ENCODE assay signal across 17 mouse cellular contexts in the genomic region with DNA sequence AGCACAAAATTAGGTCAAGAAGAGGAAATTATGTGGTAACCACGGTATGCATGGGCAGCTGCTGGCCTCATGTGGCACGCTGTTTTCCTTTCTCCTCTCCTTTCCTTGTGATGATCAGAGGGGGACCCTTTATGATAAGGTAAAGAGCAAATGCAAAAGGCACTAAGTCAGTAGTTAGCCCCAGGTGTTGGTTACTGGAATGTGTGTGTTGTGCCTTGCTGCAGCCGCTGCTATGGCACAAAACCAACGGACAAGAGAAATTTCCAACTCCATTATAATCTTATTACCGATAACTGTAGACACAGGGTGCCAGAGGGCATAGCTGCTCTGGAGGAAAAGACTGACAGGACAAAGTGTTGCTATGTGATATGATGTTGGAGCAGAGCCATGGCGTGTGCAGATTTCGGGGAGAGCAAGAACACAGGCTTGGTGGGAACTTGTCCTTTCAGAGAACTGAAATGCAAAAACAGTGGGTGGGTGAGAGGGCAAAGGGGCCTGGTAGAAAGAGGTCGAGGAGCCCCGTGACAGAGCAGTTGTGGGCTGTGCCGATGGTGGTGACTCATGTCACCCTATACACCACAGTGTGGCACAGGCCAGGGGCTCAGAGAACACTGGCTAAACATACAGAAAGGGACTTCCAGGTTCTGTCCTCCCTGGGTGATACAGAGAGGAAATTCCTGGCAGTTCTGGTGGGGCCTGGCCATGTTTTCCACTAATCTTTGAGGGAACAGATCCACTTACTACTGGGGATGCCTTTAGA. TPM values are rescaled to one million over a fixed set of nuclear protein-coding genes. Genes with fewer than 3 reads are reported as not detected.
DNase-seq lines count a peak whose midpoint lies in the region; ATAC-seq and TF ChIP-seq lines count a peak whose summit lies in the region.
"Had no signal": no experiment of that assay in that cellular context is flagged by ENCODE, and none has a peak within 500 bp of the region (broad histone marks: within the 10 kb centered on the region; RNA-seq: fewer than 3 reads in every experiment).

Aldh3a1 (plus strand) TSS at position 51 of the 760 bp plus-strand sequence.

- peaks cover 29% of the 10 kb centered on the region for H3K4me1 ChIP-seq in heart, embryonic 15.5 days (replicated peaks)
- peaks cover 18% of the 10 kb centered on the region for H3K4me1 ChIP-seq in limb, embryonic 14.5 days (ENCODE audit: control insufficient read depth, insufficient read depth, low read length)
- H3K4me1 ChIP-seq: midbrain, embryonic 15.5 days had no signal

- ATAC-seq in heart, embryonic 15.5 days (replicated peaks; ENCODE audit: insufficient number of reproducible peaks, insufficient read depth, low FRiP score, low read depth), result peak; percentile 65
- ATAC-seq in limb, embryonic 14.5 days (ENCODE audit: low FRiP score, low read depth), result no peak
- ATAC-seq: activated CD4-positive, CD25-positive, alpha-beta regulatory T cell, adult 4 months; hindbrain, embryonic 16.5 days; midbrain, embryonic 15.5 days had no signal

- H3K27ac ChIP-seq in heart, embryonic 15.5 days, result peak within 1 kb of the TSS; percentile 45
- no peak within 1 kb of the TSS for H3K27ac ChIP-seq in limb, embryonic 14.5 days (replicated peaks; ENCODE audit: low read depth, low read length)
- H3K27ac ChIP-seq: embryonic facial prominence, embryonic 12.5 days; midbrain, embryonic 15.5 days had no signal

- no peak within 1 kb of the TSS for H3K4me3 ChIP-seq in heart, embryonic 15.5 days
- no peak within 1 kb of the TSS for H3K4me3 ChIP-seq in C2C12 (ENCODE audit: insufficient read depth, poor library complexity, severe bottlenecking)
- no peak within 1 kb of the TSS for H3K4me3 ChIP-seq in limb, embryonic 14.5 days (replicated peaks; ENCODE audit: low read length)
- H3K4me3 ChIP-seq: embryonic facial prominence, embryonic 12.5 days; midbrain, embryonic 15.5 days had no signal

- no peaks in the 10 kb centered on the region for H3K36me3 ChIP-seq in heart, embryonic 15.5 days
- no peaks in the 10 kb centered on the region for H3K36me3 ChIP-seq in C2C12 (ENCODE audit: control insufficient read depth, insufficient read depth)
- no peaks in the 10 kb centered on the region for H3K36me3 ChIP-seq in limb, embryonic 14.5 days (ENCODE audit: control insufficient read depth, insufficient read depth, low read length)
- H3K36me3 ChIP-seq: embryonic facial prominence, embryonic 12.5 days; midbrain, embryonic 15.5 days had no signal

- H3K9me3 ChIP-seq in heart, embryonic 15.5 days (replicated peaks), result no peaks in the 10 kb centered on the region
- no peaks in the 10 kb centered on the region for H3K9me3 ChIP-seq in limb, embryonic 14.5 days (ENCODE audit: control insufficient read depth, low read length)
- H3K9me3 ChIP-seq: embryonic facial prominence, embryonic 12.5 days; midbrain, embryonic 15.5 days had no signal

- H3K79me3 ChIP-seq in C2C12 (ENCODE audit: low read depth), result no peaks in the 10 kb centered on the region

- no peaks in the 10 kb centered on the region for H3K79me2 ChIP-seq in C2C12 (ENCODE audit: control insufficient read depth, insufficient read depth)

- TF ChIP-seq POLR2A in brain, embryonic 14.5 days (IDR thresholded peaks at IDR 0.05; ENCODE audit: borderline replicate concordance, extremely low read depth, insufficient read depth, insufficient read length, poor library complexity, severe bottlenecking), result no peak
- no peak for TF ChIP-seq POLR2A in limb, embryonic 14.5 days (IDR thresholded peaks at IDR 0.05; ENCODE audit: borderline replicate concordance, extremely low read depth, insufficient read depth, insufficient read length)

- peak within 1 kb of the TSS; percentile 11; the same call in 1 of the 2 replicates for H3K4me2 ChIP-seq in heart, embryonic 15.5 days
- H3K4me2 ChIP-seq in limb, embryonic 14.5 days (replicated peaks; ENCODE audit: low read depth, low read length, severe bottlenecking), result no peak within 1 kb of the TSS
- H3K4me2 ChIP-seq: embryonic facial prominence, embryonic 12.5 days; midbrain, embryonic 15.5 days had no signal

- peaks cover 31% of the 10 kb centered on the region for H3K27me3 ChIP-seq in heart, embryonic 15.5 days
- H3K27me3 ChIP-seq in C2C12 (ENCODE audit: control insufficient read depth, insufficient read depth, insufficient read length), result no peaks in the 10 kb centered on the region
- no peaks in the 10 kb centered on the region for H3K27me3 ChIP-seq in limb, embryonic 14.5 days (ENCODE audit: control insufficient read depth, insufficient read depth, low read length)
- H3K27me3 ChIP-seq: midbrain, embryonic 15.5 days had no signal

- no peak for DNase-seq in heart, adult 8-10 months (ENCODE audit: low spot score)
- DNase-seq in brain, embryonic 14.5 days (ENCODE audit: low read depth), result peak; percentile 8
- peak; percentile 20 for DNase-seq in limb, embryonic 14.5 days (ENCODE audit: low spot score)
- DNase-seq in spleen, adult 18-20 months, result no peak
- DNase-seq in thymus, postnatal 0 days (ENCODE audit: low spot score), result no peak
- DNase-seq: adrenal gland, postnatal 36 days; cerebellum, postnatal 36 days; kidney, adult 18-20 months; layer of hippocampus, postnatal 36 days; right cerebral cortex, postnatal 14 days had no signal

- TF ChIP-seq CTCF in C2C12 (IDR thresholded peaks at IDR 0.05; ENCODE audit: control insufficient read depth, insufficient read depth, insufficient read length), result no peak
- TF ChIP-seq CTCF in brain, embryonic 14.5 days (IDR thresholded peaks at IDR 0.05; ENCODE audit: borderline replicate concordance, extremely low read depth, insufficient read depth, insufficient read length), result no peak

- H3K9ac ChIP-seq in heart, embryonic 15.5 days, result no peak within 1 kb of the TSS
- H3K9ac ChIP-seq in limb, embryonic 14.5 days (ENCODE audit: low read depth, low read length, severe bottlenecking), result no peak within 1 kb of the TSS
- H3K9ac ChIP-seq: embryonic facial prominence, embryonic 12.5 days; midbrain, embryonic 15.5 days had no signal

- 36% methylated on average over 10 of the region's 10 CpGs for WGBS in heart, embryonic 15.5 days
- WGBS in limb, embryonic 14.5 days, result 38% methylated on average over 10 of the region's 10 CpGs

- no peak within 1 kb of the TSS for H3ac ChIP-seq in C2C12 (ENCODE audit: control insufficient read depth, insufficient read length, low read depth)

TF ChIP-seq in C2C12, 6 proteins besides CTCF, POLR2A, EP300 and RAD21:
- peak; percentile 27 for TF ChIP-seq USF1 (IDR thresholded peaks at IDR 0.05; ENCODE audit: low read depth)
- TF ChIP-seq CEBPB (IDR thresholded peaks at IDR 0.05; ENCODE audit: low read depth), result no peak
- no peak for TF ChIP-seq MYOG (IDR thresholded peaks at IDR 0.05; ENCODE audit: control insufficient read depth, extremely low read depth, insufficient read length)
- no peak for TF ChIP-seq MYOD1 (IDR thresholded peaks at IDR 0.05; ENCODE audit: control insufficient read depth, insufficient read length, low read depth)
- no peak for TF ChIP-seq FOSL1 (IDR thresholded peaks at IDR 0.05; ENCODE audit: insufficient read depth, low read length, poor library complexity, severe bottlenecking)

RNA-seq across cellular contexts. Expression of gene Aldh3a1, which starts in this region (rescaled TPM):
- 0.25 and 0.42 TPM in 2 replicates for polyA plus RNA-seq in heart, embryonic 15.5 days (2015; fragmentation: Nextera tagmentation; extraction: Ambion mirVana)
- 1 to 10 TPM; 1.2 to 1.8 (median 1.5) TPM for total RNA-seq in heart, adult 8-10 months (2022)
- 19.7 TPM for polyA plus RNA-seq in C2C12 (2012; fragmentation: generic; extraction: Trizol)
- polyA plus RNA-seq in brain, embryonic 14.5 days (2012; rRNA removed), result 0.08 TPM in 1 of 2 replicates, not detected in the other
- 0.47 and 0.55 TPM in 2 replicates for polyA plus RNA-seq in limb, embryonic 14.5 days (2012; rRNA removed)
- polyA plus RNA-seq in limb, embryonic 14.5 days (2014; fragmentation: Nextera tagmentation; extraction: Ambion mirVana), result 0.47 and 0.70 TPM in 2 replicates
- 1.6 and 2.2 TPM in 2 replicates for polyA plus RNA-seq in thymus, postnatal 0 days (2015; fragmentation: Nextera tagmentation; extraction: Ambion mirVana)
- polyA plus RNA-seq: activated CD4-positive, CD25-positive, alpha-beta regulatory T cell, adult 4 months; forebrain, embryonic 11.5 days had no signal

Comparison
In these comparisons a context has a peak if more than half of its experiments do, and no peak if none do; other contexts are left out.
1. Peak in ATAC-seq, H3K27ac ChIP-seq and H3K4me2 ChIP-seq in heart, embryonic 15.5 days; RNA of the gene not detected or under 1 TPM.
2. Peak in DNase-seq in brain, embryonic 14.5 days; RNA of the gene not detected or under 1 TPM.
3. Peak in DNase-seq in limb, embryonic 14.5 days; RNA of the gene not detected or under 1 TPM.